Mouse (Mus musculus) hematopoietic stem cell, adult 5-6 weeks (primary cell): ENCODE results near the gene Pltp. TPM values are rescaled to one million over a fixed set of nuclear protein-coding genes. Genes with fewer than 3 reads are reported as not detected.
"Not testable (repeated sequence)": the region's sequence is repeated elsewhere in the genome, so short reads cannot be mapped to it uniquely, and the experiment has no call there.

Experiments used
- ATAC-seq, 2 experiments: fragments of 125-278 bp in 1 of 2; replicated peaks in 1 of 2; 2 replicates each; pipeline ENCODE4 v1.8.0; 2016 to 2017; ENCODE audit warnings: inconsistent platforms in 2 of 2, mild to moderate bottlenecking in 2 of 2, moderate number of reproducible peaks in 2 of 2, low read depth in 1 of 2, moderate TSS enrichment in 1 of 2; ENCODE audit not compliant: low FRiP score in 2 of 2, poor library complexity in 2 of 2, severe bottlenecking in 2 of 2, insufficient read depth in 1 of 2, low TSS enrichment in 1 of 2
- total RNA-seq: library from RNA; stranded (forward); fragments of 172-1452, 232-1000 nt; gene quantifications from 2 replicates; pipeline ENCODE4 v1.2.3, GENCODE M21; 2017

Gene Pltp
- total RNA-seq, 1 experiment from 2014 or later: 0.55 TPM

- ATAC-seq: no peak
These were observed 3.6 kb upstream of the Pltp start for GRCm38 (mm10) chr2:164861094-164861493.

- no peak for ATAC-seq
These were observed 2.3 kb upstream of the Pltp start for GRCm38 (mm10) chr2:164859640-164860432.

- no peak for ATAC-seq
These were observed 1.6 kb upstream of the Pltp start for GRCm38 (mm10) chr2:164859155-164859554.

- no peak for ATAC-seq
These were observed 487 bp upstream of the Pltp start for GRCm38 (mm10) chr2:164857842-164858553.

- no peak for ATAC-seq
These were observed 1.0 kb downstream of the Pltp start for GRCm38 (mm10) chr2:164856309-164857100.

GRCm38 (mm10) chr2:164855572-164855971 lies 1.9 kb downstream of the Pltp start:
- ATAC-seq: not testable (repeated sequence)

GRCm38 (mm10) chr2:164850061-164850460 lies 7.5 kb downstream of the Pltp start:
- no peak for ATAC-seq

- no peak for ATAC-seq
These were observed 11.7 kb downstream of the Pltp start for GRCm38 (mm10) chr2:164845782-164846181.

GRCm38 (mm10) chr2:164835164-164835563 lies 22.3 kb downstream of the Pltp start:
- ATAC-seq: no peak

- no peak for ATAC-seq
These were observed 23.0 kb downstream of the Pltp start for GRCm38 (mm10) chr2:164834531-164834930.

- peak; percentile 38 to 62 for ATAC-seq
These were observed 24.1 kb downstream of the Pltp start, which contains the start of gene Neurl2 for GRCm38 (mm10) chr2:164833314-164833959. Gene Neurl2 (minus strand): TSS chr2:164833456.

GRCm38 (mm10) chr2:164832748-164833301 lies 24.7 kb downstream of the Pltp start, which contains the start of gene Ctsa:
Gene Ctsa (plus strand): TSS chr2:164832873.
- ATAC-seq: peak; percentile 78 to 80

- no peak for ATAC-seq
These were observed 25.3 kb downstream of the Pltp start for GRCm38 (mm10) chr2:164832032-164832747.

- ATAC-seq: no peak
These were observed 26.5 kb downstream of the Pltp start for GRCm38 (mm10) chr2:164831029-164831428.

- ATAC-seq: no peak
These were observed 28.4 kb downstream of the Pltp start for GRCm38 (mm10) chr2:164829090-164829489.

- ATAC-seq: no peak
These were observed 29.1 kb downstream of the Pltp start, which contains the start of gene Spata25 for GRCm38 (mm10) chr2:164828437-164828836. Gene Spata25 (minus strand): TSS chr2:164828537.
